Mouse (Mus musculus): ENCODE results near the gene Maml3.

Gene Maml3

GRCm38 (mm10) chr3:51963891-51964593 is 140.8 kb downstream of the Maml3 start:
- DNase-seq (ENCODE audit: extremely low read depth, insufficient read length, low spot score), result no peak

DNA sequence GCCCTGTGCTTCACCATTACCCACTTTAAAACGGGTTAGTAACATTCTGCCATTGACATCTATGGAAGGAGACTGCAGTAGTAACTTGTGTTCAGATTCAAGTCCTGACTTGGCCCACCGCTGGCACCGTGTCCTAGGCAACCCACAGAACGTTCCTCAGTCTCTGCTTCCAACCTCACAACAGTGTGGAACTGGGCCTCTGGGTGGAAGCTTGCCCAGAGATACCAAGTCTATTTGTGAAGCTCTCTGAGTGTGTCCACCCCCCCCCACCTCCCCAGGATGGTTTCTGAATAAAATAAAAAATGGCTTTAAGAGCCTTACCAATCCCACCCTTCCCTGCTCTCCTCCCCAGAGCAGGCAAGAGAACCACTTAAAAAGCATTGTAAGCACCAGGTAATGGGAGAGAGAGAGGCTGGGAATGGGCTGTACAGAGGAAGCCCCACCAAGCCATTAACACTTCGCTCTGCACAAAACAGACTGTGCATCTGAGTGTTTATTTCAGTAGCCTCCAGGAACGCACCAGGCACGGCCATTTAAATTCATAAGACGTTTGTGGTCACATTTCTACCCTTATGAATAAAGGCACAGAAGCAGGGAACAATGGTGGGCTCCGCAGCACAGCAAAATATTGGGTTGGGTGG is 141.6 kb downstream of the Maml3 start:
- no peak for DNase-seq (ENCODE audit: extremely low read depth, insufficient read length, low spot score)

- DNase-seq (ENCODE audit: extremely low read depth, insufficient read length, low spot score), result no peak
Observed at GRCm38 (mm10) chr3:51958751-51959150, 146.1 kb downstream of the Maml3 start.

DNA sequence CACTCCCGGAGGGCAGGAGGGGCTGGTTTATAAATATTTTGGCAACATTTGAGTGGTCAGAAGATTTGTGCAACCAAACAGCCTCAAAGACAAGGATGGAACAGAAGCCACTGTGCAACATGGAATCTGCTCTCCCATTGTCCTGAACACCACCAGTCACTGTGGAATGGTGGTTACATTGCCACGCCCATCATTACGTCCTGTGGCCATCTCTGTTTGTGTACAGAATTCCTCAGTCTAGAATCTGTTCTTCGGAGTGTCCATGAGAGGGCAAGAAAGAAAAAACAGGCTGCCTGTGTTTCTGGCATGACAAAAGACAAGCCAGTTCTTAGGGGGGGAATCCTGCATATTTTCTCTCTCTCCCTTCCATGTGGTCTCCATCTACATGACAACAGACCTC is 150.4 kb downstream of the Maml3 start:
- no peak for DNase-seq (ENCODE audit: extremely low read depth, insufficient read length, low spot score)

GRCm38 (mm10) chr3:51953927-51954326 is 150.9 kb downstream of the Maml3 start:
- no peak for DNase-seq (ENCODE audit: extremely low read depth, insufficient read length, low spot score)

DNA sequence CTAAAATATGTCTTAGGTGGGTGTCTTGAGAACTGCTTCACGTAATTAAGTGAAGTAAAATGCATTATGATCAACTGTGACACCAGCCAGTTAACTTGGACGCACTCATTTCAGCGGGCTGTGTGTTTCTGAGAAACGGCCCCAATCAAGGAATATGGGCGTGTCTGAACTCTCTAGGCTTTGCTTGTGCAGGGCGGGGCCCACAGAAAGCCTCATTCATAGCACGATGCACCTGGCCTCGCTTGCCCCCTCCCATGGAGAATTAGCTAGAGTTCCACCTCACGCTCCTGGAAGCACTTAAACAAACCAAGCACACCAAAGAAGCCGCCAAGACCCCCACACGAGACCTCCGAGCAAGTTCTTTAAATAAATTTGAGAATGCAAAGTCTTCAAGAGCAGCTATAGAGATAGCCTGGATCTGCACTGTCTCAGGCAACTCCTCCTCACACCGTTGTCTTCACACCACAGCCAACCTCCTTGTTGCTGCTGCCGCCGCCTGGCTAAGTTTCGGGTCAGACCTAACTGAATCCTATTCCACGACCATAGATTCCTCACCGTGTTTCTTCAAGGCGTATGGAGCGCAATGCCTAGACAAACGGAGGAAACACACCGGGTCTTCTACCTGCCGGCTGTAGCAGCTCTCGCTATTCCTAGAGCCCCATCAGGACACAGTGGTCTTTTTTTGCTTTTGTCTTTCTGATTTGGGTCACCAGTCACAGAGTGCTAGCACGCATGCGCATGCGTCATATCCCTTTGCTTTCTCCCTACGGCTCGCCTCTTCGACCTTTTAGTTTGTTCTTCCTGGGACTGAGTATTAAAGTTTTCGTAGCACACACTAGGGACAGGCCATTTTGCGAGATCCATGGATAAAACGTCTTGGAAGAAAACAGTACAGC is 151.9 kb downstream of the Maml3 start:
- DNase-seq (ENCODE audit: extremely low read depth, insufficient read length, low spot score), result no peak

DNA sequence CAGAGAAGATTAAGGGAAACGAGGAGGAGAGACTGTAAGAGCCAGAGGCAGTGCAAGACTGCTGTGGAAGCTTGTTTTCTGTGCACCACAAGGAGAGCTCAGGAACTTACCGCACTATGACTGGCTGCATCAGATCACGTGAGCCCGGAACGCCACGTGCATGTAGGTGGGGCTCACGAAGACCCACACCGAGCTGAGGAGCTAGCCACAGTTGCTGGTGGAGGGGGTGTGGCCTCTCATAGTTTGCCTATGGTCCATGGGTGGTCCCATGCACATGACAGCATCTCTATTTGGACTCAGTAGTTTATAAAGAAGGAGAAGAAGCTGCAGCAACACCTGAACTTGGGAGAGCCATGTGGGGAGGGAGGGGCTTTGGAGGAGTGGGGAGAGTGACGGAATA is 152.6 kb downstream of the Maml3 start:
- DNase-seq (ENCODE audit: extremely low read depth, insufficient read length, low spot score), result no peak

DNA sequence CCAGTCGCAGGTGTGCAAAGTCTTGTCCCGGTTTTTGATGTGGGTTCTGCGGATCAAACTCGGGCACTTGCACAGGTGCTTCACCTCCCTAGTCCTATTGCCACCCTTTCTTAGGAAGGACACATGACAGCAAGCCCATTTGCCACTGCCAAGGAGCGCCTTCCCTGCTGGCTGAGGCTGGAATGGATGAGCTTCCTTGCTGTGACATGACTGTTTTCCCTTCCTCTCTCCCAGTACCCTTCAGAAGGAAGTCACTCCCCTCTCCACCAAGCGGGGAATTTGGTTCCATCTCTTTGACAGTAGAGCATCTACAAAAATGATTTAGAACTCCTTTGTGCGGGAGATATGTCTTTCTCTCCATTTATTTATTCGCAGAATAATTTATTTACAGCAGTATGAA is 155.2 kb downstream of the Maml3 start:
- no peak for DNase-seq (ENCODE audit: extremely low read depth, insufficient read length, low spot score)

- DNase-seq (ENCODE audit: extremely low read depth, insufficient read length, low spot score), result no peak
Observed at GRCm38 (mm10) chr3:51947168-51947567, 157.7 kb downstream of the Maml3 start.

GRCm38 (mm10) chr3:51943642-51944041 is 161.2 kb downstream of the Maml3 start:
- DNase-seq (ENCODE audit: extremely low read depth, insufficient read length, low spot score), result peak; percentile 84

GRCm38 (mm10) chr3:51941781-51942180 is 163.1 kb downstream of the Maml3 start:
- no peak for DNase-seq (ENCODE audit: extremely low read depth, insufficient read length, low spot score)

- DNase-seq (ENCODE audit: extremely low read depth, insufficient read length, low spot score), result no peak
Observed at GRCm38 (mm10) chr3:51939864-51940263, 165.0 kb downstream of the Maml3 start.

DNA sequence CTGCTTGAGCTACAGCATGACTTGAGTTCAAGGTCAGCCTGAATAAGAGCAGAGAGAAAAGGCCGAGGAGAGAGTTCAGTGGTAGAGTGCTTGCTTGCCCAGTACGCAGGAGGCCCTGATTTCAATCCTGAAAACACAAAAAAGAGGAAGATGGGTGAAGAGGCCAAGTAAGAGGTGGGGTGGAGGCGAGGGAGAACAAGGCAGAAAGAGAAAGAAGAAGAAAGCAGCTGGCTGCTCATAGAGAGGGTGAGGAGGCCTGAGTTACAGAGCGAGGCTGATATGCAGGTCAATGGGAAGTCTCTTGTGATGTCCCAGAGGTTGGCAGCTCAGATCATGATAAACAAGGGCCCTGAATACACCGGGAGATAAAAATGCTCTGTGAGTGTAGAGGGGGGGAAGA is 165.8 kb downstream of the Maml3 start:
- no peak for DNase-seq (ENCODE audit: extremely low read depth, insufficient read length, low spot score)

GRCm38 (mm10) chr3:51937176-51937575 is 167.7 kb downstream of the Maml3 start:
- DNase-seq (ENCODE audit: extremely low read depth, insufficient read length, low spot score), result no peak

- no peak for DNase-seq (ENCODE audit: extremely low read depth, insufficient read length, low spot score)
Observed at GRCm38 (mm10) chr3:51934531-51935485, 170.1 kb downstream of the Maml3 start.

DNA sequence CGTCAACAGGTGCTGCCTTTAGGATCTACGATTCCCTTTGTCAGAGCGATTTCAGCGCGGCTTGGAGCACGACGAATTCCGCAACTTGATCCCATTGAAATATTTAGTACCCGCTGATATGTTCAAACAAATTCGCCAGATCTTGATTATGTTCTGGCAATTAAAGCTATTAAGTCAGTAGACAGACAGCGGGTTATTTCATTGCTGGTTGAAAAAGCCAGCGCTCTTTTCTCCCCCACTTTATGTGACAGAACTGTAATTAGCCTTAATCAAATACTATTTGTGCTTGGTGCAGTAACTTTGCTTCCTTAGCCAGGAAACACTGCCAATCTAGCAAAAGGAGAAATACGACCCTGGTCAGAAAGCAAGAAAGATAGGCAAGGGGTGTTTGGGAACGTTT is 176.7 kb downstream of the Maml3 start:
- DNase-seq (ENCODE audit: extremely low read depth, insufficient read length, low spot score), result no peak

DNA sequence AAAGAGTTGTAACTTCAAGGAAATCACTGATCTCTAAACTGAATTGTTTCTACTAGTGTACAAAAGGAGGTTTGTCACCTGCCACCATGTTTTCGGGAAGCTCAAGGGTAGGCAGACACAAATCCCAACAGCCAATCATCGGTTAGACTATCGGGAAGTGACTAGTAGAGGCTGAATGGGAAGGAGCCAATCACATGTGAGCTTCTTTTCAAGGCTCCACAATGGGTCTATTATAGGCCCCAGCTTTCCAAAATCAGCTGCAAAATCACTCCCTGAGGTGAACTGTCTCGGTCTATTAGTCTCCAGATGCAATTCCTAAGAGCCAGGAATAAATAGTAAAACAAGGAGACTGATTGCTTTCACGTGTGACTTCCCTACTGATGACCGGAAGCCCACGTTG is 177.3 kb downstream of the Maml3 start:
- no peak for DNase-seq (ENCODE audit: extremely low read depth, insufficient read length, low spot score)

DNA sequence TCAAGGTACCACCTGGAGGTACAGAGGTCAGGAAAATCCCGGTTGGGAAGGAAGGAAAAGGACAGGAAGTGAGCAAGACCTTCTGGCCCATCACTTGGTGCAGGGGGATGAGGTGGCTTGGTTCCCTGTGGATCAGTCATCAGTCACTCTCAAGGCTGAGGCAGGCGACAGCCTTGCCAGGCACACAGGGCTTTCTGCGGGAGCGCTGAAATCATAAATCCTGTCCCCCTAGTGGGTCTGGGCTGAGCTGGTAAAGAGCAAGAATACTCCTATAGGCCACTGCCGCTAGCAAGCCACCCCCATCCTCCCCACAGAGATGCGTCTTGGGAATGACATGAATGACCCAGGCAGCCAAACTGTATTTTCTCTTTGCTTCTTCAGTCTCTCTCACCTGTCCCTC is 177.8 kb downstream of the Maml3 start:
- DNase-seq (ENCODE audit: extremely low read depth, insufficient read length, low spot score), result no peak

- DNase-seq (ENCODE audit: extremely low read depth, insufficient read length, low spot score), result no peak
Observed at GRCm38 (mm10) chr3:51925758-51926157, 179.1 kb downstream of the Maml3 start.

- no peak for DNase-seq (ENCODE audit: extremely low read depth, insufficient read length, low spot score)
Observed at GRCm38 (mm10) chr3:51924636-51925035, 180.2 kb downstream of the Maml3 start.
